Mouse (Mus musculus) left cerebral cortex, adult 11 months (tissue): ENCODE measurements around the gene Aldh1l1.

Source experiments
- DNase-seq: peaks from one replicate; pipeline ENCODE4 v3.0.0; 2022; ENCODE audit warnings: low spot score

The Aldh1l1 gene

GRCm38 (mm10) chr6:90594972-90595371, 108.7 kb downstream of the Aldh1l1 start:
- DNase-seq = no peak

DNA sequence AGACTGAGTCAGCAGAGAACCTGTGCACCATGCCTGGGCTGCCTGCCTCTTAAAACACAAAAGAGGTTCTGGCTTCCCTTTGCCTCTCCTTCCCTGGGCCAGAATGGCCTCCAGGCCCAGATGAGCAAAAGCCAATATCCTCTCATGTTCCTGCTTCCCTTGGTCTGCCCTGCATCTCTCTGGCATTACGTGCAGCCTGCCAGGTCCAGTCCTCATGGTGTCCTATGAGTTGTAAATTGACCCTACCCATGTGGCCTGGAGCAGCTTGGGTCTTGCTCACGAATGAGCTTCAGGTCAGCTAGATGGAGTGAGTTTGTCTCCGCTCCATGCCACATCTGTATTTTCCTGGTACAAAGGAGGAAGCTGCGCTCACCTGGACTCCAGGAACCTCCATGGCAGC, 110.8 kb downstream of the Aldh1l1 start:
- no peak for DNase-seq

DNA sequence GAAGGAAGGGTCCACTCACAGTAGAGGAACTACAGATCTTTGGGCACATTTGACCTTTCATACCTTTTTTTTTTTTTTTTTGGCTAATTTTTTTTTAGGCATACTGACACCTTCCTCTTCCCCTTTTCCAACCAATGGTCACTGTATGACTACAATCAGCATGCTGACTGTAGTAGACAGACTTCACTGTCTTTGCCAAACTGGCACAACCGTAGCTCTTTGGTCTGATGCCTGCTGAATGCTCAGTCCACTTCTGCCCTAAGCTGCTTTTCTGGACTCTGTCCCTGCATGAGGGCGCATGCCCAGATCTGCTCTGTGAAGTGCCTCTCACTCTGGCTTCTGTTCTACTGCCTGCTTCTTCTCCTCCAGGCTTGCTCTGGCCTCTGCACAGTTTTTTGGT, 111.4 kb downstream of the Aldh1l1 start:
- no peak for DNase-seq

- DNase-seq = no peak
Observed at GRCm38 (mm10) chr6:90598197-90598596, 112.0 kb downstream of the Aldh1l1 start.

DNA sequence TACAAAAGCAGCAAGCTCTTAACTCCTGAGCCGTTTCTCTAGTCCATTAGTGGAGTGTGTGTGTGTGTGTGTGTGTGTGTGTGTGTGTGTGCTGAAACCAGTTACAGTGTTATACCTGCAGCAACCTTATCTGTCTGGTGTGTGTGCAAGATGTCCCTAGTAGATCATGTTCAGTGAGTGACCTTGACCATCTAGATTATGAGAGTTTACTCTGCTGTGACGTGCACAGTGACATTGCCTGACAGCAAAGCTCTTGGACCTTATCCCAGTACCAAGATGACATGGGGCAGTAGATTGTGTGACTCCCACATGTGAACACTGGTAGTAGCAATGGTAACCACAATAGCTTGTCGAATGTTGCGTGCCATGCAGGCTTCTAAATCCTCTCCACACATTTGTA, 114.1 kb downstream of the Aldh1l1 start:
- no peak for DNase-seq

- no peak for DNase-seq
Observed at GRCm38 (mm10) chr6:90601736-90602135, 115.5 kb downstream of the Aldh1l1 start.

- DNase-seq = no peak
Observed at GRCm38 (mm10) chr6:90602304-90602703, 116.1 kb downstream of the Aldh1l1 start.

DNA sequence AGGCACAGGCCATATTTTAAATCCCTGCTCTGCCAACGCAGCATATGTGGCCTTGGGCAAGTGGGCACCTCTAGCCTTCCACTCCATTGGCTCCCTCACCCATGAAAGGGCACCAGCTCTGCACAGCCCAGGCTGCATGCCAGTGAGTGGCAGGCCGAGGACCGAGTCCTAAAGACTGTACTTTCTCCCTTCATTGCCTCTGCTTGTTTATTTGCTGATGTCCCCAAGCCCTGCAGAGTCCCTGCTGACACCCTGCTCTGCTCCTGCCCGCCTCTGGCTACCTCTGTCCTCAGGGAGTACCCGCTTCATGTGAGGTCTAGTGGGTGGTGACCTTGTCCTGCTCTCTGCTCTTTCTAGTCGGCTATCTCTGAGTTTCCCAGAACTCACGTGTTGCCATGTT, 116.9 kb downstream of the Aldh1l1 start:
- no peak for DNase-seq

GRCm38 (mm10) chr6:90604130-90604529, 117.9 kb downstream of the Aldh1l1 start:
- no peak for DNase-seq

- peak; percentile 80 for DNase-seq
Observed at GRCm38 (mm10) chr6:90604533-90605297, 118.5 kb downstream of the Aldh1l1 start, which contains the start of gene Slc41a3. TSS of gene Slc41a3 (plus strand) at chr6:90604725.

DNA sequence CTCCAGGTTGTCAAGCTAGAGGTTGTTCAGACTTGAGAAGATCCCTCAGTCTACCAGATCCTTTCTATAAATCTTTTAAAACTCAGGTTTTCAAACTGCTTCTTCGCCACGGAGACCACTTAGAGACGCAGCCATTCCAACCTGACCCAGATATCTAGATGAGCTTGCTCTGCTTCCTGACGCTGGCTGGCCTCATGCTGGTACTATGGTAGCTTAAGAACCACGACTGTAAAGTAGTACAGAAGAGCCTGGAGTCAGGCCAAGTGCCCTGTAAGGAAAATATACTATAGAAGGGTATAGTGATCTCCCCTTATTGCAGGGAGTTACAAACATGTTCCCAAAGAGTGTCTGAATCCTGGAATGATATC, 119.1 kb downstream of the Aldh1l1 start:
- DNase-seq = no peak

GRCm38 (mm10) chr6:90606538-90606937, 120.3 kb downstream of the Aldh1l1 start:
- no peak for DNase-seq

- no peak for DNase-seq
Observed at GRCm38 (mm10) chr6:90607196-90607595, 121.0 kb downstream of the Aldh1l1 start.

- DNase-seq = no peak
Observed at GRCm38 (mm10) chr6:90608186-90608585, 122.0 kb downstream of the Aldh1l1 start.

DNA sequence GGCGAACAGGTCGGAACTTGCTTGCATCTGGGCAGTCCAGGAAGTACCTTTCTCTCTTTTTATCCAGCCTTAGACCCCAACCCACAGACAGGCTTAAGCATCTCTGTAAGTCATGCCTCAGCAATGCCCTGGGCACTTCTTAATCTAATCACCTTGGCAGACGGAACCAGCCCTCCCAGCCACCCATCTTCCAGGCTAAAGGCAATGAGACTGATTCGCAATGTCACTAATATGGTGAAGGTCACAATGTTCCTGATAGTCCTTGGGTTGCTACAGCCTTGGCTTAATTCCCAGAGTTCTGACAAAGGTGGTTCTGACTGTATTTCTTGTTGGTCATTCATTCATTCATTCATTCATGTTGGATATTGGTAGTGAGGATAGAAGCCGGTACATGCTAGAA, 124.0 kb downstream of the Aldh1l1 start:
- no peak for DNase-seq

DNA sequence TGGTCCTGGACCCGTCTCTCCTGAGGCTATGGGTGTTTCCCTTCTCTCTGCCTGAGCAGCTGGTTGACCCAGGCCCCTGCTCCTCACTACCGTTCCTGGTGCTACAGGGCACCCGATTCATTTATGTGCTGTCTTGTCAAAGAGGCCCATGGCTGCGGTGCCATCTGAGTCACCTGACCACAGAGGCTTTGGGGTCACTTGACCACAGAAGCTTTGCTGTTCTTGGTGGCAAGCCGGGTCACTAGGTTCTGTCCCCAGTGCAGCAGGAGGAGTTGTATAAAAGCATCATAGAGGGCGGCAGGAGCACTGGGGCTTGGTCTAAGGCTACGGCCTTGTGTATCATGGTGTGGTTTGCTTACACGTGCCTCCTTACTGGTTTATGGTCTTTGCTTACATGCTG, 127.0 kb downstream of the Aldh1l1 start:
- no peak for DNase-seq

DNA sequence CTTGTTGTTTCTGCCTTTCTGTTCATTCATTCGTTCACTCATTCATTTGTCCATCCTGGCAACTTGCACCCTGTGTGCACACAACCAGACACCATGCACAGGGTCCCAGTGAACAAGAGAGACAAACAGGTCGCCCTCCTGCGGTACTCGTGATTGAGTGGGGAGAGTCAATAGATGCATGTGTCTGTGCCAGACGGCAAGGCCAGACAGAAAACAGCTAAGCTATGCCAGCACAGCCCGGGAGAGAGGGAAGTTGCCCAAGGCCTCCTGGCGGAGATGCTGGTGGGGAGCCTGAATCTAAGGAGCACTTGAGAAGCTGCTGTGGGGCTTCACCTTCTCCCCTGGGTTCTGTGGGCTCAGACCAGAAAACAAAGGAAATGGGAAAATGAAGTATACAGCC, 129.1 kb downstream of the Aldh1l1 start:
- no peak for DNase-seq

GRCm38 (mm10) chr6:90615991-90616390, 129.8 kb downstream of the Aldh1l1 start:
- no peak for DNase-seq

GRCm38 (mm10) chr6:90616481-90616880, 130.3 kb downstream of the Aldh1l1 start:
- DNase-seq = no peak

DNA sequence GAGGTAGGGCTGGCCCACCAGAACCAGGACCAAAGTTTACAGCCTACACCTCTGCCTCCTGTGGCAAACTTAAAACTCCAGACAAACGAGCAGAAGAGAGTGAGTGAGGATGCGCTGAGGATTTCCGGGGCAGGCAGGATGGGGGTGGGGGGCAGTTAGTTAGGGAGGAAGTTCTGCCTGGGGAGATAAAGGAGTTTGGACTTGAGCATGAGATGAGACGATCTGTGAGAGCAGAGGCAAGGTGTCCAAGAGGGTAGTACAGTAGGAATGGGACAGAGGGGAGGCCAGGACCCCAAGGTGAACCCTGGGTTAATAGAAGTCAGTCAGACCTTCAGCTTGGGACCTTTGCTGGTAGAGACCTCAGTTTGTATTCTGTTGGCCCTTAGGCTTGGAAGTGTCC, 132.0 kb downstream of the Aldh1l1 start:
- no peak for DNase-seq

GRCm38 (mm10) chr6:90618821-90619636, 132.8 kb downstream of the Aldh1l1 start:
- no peak for DNase-seq

DNA sequence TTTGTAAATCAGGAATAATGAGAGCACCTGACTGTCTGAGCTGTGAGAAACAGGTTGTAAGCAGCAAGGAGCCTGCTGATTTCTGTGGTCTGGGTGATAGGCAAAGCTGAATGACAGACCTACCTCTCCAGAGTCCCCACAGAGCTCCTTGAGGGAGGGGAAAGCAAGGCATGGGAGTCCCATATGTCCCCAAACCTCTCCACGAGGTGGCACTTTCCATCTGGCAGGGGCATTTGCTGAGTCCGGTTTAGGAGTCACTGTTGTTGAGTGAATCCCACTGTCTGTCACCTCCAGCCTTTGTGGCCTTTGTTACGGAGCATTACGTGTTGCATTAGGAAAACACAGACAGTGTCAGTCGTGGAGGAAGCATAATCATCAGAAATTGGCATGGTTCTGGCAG, 133.7 kb downstream of the Aldh1l1 start:
- no peak for DNase-seq

- DNase-seq = no peak
Observed at GRCm38 (mm10) chr6:90620791-90621583, 134.8 kb downstream of the Aldh1l1 start.
